Mouse (Mus musculus): ENCODE measurements around the gene Kcng4.

- TF ChIP-seq EP300 (IDR thresholded peaks at IDR 0.05) (peak; percentile 40; the same call in 1 of the 2 replicates), CTCF (IDR thresholded peaks at IDR 0.05) (no peak)
Measured at GRCm38 (mm10) chr8:119668447-119668846, 33.0 kb upstream of the Kcng4 start.
